In genomic region chr10:76704358-76704757, GRCm38 (mm10) we compare ENCODE assay signal across 12 mouse cellular contexts. TPM values are rescaled to one million over a fixed set of nuclear protein-coding genes. Genes with fewer than 3 reads are reported as not detected.
"Had no signal": no experiment of that assay in that cellular context is flagged by ENCODE, and none has a peak within 500 bp of the region (broad histone marks: within the 10 kb centered on the region; RNA-seq: fewer than 3 reads in every experiment).

No protein-coding gene starts in this region.

- DNase-seq: forebrain, postnatal 0 days; gastrocnemius, postnatal 36 days; heart, postnatal 14 days; kidney, adult 11 months; kidney, adult 2 months; kidney, adult 9 months; kidney, postnatal 14 days; kidney, postnatal 36 days; layer of hippocampus, adult 9-11 months; layer of hippocampus, postnatal 36 days; left cerebral cortex, postnatal 4 days had no signal

RNA-seq across cellular contexts. Expression of gene Col6a1, which starts 21.6 kb away (rescaled TPM):
- total RNA-seq: hematopoietic stem cell, adult 5-6 weeks had no signal
